Mouse (Mus musculus): Measurements from ENCODE around the gene Nfyc.

GRCm38 (mm10) chr4:120799680-120800166 lies 31.6 kb downstream of the Nfyc start:
- TF ChIP-seq CTCF (IDR thresholded peaks at IDR 0.05; ENCODE audit: low read depth) (no peak), EP300 (IDR thresholded peaks at IDR 0.05; ENCODE audit: low read depth) (no peak)

Data from liver, embryonic 14.5 days (tissue).